Mouse (Mus musculus): ENCODE measurements around the gene Usp9x.

DNA sequence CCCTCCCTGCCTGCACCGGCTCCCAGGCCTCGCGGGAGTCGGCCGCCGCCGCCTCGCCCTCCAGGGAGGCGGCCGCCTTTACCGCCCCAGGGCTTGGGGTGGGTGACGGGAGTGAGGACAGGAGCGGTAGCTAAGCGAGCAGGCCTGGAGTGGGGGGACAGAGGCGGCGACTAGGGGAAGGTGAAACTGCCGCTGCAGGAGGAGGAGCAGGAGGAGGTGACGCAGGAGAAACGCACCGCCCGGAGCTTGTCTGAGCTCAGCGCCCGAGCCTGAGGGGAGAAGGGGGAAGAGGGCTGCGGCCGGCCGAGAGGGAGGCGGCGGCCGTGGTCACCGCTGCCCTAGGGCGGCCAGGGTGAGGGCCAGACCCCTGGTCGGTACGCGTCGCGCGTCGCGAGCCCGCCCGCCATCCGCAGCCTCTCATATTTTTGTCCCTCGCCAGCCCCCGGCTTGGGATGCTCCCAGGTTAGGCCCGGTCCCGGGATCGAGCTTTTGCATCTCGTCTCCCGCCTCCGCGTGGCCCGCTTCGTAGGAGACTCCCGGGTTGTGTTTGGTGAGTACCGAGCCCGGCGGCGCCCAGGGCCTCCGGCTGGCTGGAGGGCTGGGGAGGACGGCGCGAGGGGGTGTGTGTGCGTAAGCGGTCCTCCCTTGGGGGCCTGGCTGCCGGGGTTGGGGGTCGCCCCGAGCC, 620 bp downstream of the Usp9x start:
- TF ChIP-seq CTCF (IDR thresholded peaks at IDR 0.05; ENCODE audit: borderline replicate concordance, insufficient read depth, low read length) (no peak), POLR2A (IDR thresholded peaks at IDR 0.05; ENCODE audit: low read depth, low read length) (peak; percentile 48; the same call in 1 of the 2 replicates)
